Mouse (Mus musculus): ENCODE data around the gene Gm10197.

DNA sequence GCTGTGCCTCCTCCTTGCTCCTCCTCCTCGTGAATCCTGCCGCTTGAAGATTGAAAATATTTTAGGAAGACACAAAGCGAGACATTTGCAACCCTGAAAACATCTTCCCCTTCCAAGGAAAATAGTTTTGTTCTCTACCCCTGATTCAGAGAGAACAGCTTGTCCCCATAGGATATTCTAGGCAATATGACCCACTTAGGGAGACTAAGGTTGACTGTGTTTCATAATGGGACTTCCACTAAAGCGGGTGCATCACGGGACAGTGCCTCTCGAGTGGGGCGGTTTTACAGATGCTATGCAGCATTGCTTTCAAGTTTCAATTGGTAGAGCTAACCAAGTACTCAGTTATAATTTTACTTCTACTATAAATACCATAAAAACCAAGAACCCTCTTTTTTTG lies 17.7 kb downstream of the Gm10197 start:
- TF ChIP-seq CTCF (IDR thresholded peaks at IDR 0.05; ENCODE audit: low read depth, low read length) (no peak), POLR2A (IDR thresholded peaks at IDR 0.05; ENCODE audit: borderline replicate concordance, low read depth, low read length) (no peak)

Measured in bone marrow macrophage, adult 2 months (primary cell).